Mouse (Mus musculus) liver, postnatal 0 days (tissue): ENCODE data around the gene Per2.

ENCODE experiments used
- CTCF ChIP-seq: sonication (generic); IDR thresholded peaks from 2 replicates; pipeline ENCODE4 v1.5.1; 2016; ENCODE audit warnings: antibody characterized with exemption, low read depth
- EP300 ChIP-seq: IDR thresholded peaks from 2 replicates; pipeline ENCODE4 v1.6.1; 2016; ENCODE audit warnings: antibody characterized with exemption, low read depth, mild to moderate bottlenecking

DNA sequence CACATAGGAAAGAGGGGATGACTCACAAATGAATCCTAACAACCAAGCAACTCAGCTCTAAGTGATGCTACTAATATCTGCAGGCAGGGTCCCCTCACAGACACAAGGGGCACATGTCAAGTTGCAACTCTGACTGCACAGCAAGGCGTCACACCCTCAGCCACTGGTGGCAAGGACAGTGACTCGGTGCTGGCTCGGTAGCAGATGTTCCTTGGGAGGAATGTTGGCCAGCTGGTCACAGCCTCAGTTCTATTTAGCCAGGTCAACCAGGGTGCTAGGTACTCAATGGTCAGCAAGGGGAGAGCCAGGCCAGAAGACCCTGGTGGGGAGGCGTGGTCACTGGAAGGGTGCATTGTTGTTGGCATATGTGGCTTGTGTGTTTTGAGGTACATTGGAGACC is 51.3 kb downstream of the Per2 start:
- TF ChIP-seq CTCF (no peak), EP300 (no peak)
